Mouse (Mus musculus): ENCODE measurements around the gene Ercc6.

Gene Ercc6

GRCm38 (mm10) chr14:32513336-32514032 lies at the start of gene Ercc6:
Gene Ercc6, plus strand, starts transcription at chr14:32513521.
- DNase-seq (ENCODE audit: low spot score in 2 of 2) = peak; percentile 86 to 89

GRCm38 (mm10) chr14:32464601-32465505 lies 48.5 kb upstream of the Ercc6 start, which contains the start of gene Slc18a3:
Gene Slc18a3, minus strand, starts transcription at chr14:32464850.
- no peak for DNase-seq (ENCODE audit: low spot score in 2 of 2)

GRCm38 (mm10) chr14:32465506-32465870 lies 47.8 kb upstream of the Ercc6 start:
- no peak for DNase-seq (ENCODE audit: low spot score in 2 of 2)

- DNase-seq (ENCODE audit: low spot score in 2 of 2) = no peak
These were observed 47.4 kb upstream of the Ercc6 start, which contains the start of gene Chat for GRCm38 (mm10) chr14:32465889-32466288. Gene Chat, minus strand, starts transcription at chr14:32465989.

- DNase-seq (ENCODE audit: low spot score in 2 of 2) = no peak
These were observed 45.7 kb upstream of the Ercc6 start for GRCm38 (mm10) chr14:32467606-32468005.

GRCm38 (mm10) chr14:32472996-32473395 lies 40.3 kb upstream of the Ercc6 start:
- DNase-seq (ENCODE audit: low spot score in 2 of 2) = peak; percentile 21 to 59

- DNase-seq (ENCODE audit: low spot score in 2 of 2) = no peak
These were observed 36.8 kb upstream of the Ercc6 start for GRCm38 (mm10) chr14:32476559-32476958.

- DNase-seq (ENCODE audit: low spot score in 2 of 2) = no peak
These were observed 35.7 kb upstream of the Ercc6 start for GRCm38 (mm10) chr14:32477581-32477980.

- DNase-seq (ENCODE audit: low spot score in 2 of 2) = no peak
These were observed 31.3 kb upstream of the Ercc6 start for GRCm38 (mm10) chr14:32482061-32482460.

GRCm38 (mm10) chr14:32492521-32492920 lies 20.8 kb upstream of the Ercc6 start:
- no peak for DNase-seq (ENCODE audit: low spot score in 2 of 2)

- no peak for DNase-seq (ENCODE audit: low spot score in 2 of 2)
These were observed 17.0 kb upstream of the Ercc6 start for GRCm38 (mm10) chr14:32496115-32496850.

GRCm38 (mm10) chr14:32501303-32501702 lies 12.0 kb upstream of the Ercc6 start:
- DNase-seq (ENCODE audit: low spot score in 2 of 2) = no peak

GRCm38 (mm10) chr14:32502764-32503688 lies 10.3 kb upstream of the Ercc6 start:
- DNase-seq (ENCODE audit: low spot score in 2 of 2) = no peak

- no peak for DNase-seq (ENCODE audit: low spot score in 2 of 2)
These were observed 9.4 kb upstream of the Ercc6 start for GRCm38 (mm10) chr14:32503897-32504296.

- no peak for DNase-seq (ENCODE audit: low spot score in 2 of 2)
These were observed 7.0 kb upstream of the Ercc6 start for GRCm38 (mm10) chr14:32506329-32506728.

- no peak for DNase-seq (ENCODE audit: low spot score in 2 of 2)
These were observed 6.1 kb upstream of the Ercc6 start for GRCm38 (mm10) chr14:32507216-32507615.

GRCm38 (mm10) chr14:32508105-32508835 lies 5.1 kb upstream of the Ercc6 start:
- DNase-seq (ENCODE audit: low spot score in 2 of 2) = no peak

GRCm38 (mm10) chr14:32509443-32509961 lies 3.8 kb upstream of the Ercc6 start:
- no peak for DNase-seq (ENCODE audit: low spot score in 2 of 2)

GRCm38 (mm10) chr14:32512912-32513311 lies 409 bp upstream of the Ercc6 start:
- no peak for DNase-seq (ENCODE audit: low spot score in 2 of 2)

- no peak for DNase-seq (ENCODE audit: low spot score in 2 of 2)
These were observed 2.8 kb downstream of the Ercc6 start for GRCm38 (mm10) chr14:32516086-32516485.
